Mouse (Mus musculus) c-Kit-positive CD71-positive TER-119-negative erythroid progenitor cells, embryonic 14.5 days (primary cell): ENCODE measurements around the gene Epha10.

ENCODE experiments used
- DNase-seq: peaks from one replicate; pipeline ENCODE4 v3.0.0-alpha.2; 2013; ENCODE audit warnings: low read depth

Gene Epha10

DNA sequence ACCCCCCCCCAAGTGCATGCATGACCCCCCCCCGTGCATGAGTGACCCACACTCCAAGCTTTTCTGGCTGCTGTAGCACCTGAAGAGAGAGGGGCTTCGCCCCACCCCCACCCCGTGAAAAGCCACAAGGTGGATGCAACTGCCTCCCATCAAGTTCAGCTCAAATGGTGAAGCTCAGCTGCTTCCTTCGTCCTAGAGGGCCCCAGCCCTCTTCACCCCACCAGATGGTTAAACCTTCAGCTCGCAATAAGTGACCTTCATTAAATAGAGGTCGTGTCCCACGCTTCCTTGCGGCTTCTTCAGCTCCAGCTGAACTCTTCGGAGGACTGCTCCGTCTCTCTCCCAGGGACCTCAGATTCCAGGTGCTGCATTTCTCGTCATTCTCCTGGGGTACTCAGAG is at the start of gene Epha10:
TSS of gene Epha10 (plus strand) at position 301 of the 400 bp plus-strand sequence.
- no peak for DNase-seq

DNA sequence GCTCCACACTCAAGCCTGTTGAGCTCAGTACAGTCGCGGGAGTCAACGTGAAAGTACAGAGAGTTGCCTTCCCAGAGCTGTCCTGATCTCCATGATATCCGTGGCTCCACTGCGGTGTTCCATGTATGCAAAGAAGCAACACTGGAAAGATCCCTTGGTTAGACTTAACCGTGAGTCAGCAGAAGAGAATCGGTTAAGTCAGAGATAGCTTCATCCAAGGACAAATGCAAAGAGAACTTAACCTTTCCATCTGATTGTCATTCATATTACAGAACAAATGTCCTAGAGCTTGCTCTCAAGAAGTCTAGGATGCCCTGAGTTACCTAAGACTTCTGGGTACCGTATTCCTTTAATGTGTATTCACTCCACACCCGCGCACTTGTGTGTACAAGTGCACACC is 47.9 kb upstream of the Epha10 start:
- no peak for DNase-seq

DNA sequence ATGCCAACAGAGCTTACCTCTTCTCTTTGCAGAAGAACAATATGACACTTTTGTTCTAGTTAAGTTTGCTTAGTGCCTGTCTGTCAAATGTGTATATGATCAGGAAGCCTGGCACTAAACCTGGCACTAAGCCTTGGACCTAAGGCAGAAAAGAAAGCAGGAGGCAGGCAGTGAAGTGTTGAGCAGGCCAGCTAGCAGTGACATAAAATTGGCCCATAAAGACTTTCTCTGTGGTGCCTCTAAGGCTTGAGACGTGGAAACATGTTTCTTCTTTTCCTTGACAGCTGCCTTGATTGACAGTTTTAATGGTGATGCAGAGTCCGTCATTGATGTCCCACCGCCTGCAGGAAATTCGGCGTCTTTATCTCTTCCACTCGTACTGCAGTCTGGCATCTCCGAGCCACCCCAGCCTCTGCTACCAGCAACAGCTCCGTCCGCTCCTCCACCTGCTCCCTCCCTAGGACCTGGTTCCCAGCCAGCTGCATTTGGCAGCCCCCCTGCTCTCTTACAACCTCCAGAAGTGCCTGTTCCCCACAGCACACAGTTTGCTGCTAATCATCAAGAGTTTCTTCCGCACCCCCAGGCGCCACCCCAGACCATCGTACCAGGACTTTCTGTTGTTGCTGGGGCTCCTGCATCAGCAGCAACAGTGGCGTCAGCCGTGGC is 42.5 kb upstream of the Epha10 start:
- DNase-seq: no peak

DNA sequence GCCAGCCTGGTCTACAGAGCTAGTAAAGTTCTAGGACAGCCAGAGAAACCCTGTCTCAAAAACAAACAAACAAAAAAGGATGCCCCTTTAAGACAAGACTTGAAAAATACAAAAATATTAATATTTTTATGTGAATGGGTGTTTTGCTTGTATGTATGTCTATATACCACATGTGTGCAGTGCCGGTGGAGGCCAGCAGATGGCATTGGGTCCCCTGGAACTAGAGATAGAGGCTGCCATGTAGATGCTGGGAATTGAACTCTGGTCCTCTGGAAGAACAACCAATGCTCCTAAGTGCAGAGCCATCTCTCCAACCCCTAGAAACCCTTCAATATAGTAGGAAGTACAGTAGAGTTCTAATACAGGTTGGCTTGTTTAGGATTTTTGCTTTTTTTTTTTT is 39.7 kb upstream of the Epha10 start:
- no peak for DNase-seq

DNA sequence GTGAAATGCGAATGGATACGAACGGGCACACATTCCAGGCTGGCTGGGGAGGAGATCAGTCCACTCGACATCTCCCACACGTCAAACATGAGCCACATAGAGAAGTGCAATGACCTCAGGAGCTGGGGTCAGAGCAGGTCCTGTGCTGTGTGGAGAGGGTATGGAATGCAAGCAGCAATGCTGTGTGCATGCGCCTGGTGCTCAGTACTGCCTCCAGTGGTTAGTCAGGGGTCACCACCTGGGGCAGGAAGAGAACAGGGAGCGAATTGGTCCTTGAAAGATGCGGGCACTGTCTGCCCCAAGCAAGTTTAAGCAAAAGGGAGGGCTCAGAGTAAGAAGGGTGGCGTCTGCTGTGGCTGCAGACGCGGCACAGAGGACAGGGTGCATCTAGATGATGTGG is 37.2 kb upstream of the Epha10 start:
- peak; percentile 34 for DNase-seq

DNA sequence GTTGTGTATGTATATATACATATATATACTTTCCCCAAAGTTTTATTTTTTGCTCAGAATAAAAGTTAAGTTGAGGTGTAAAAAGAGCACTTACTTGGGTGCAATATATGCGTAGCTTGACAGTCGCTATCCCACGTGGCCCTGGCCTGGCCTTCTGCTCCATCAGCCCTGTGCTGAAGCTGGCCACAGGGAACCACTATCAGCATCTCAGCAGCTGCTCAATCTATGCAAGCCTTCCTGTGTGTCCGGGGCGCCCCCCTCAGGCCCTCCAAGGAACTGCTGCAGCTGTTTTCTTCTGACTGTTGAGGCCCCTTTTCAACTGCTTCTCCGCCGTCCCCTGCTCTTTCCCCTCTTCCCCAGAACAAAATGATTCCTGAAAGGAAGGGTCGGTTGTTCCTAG is 33.1 kb upstream of the Epha10 start:
- peak; percentile 80 for DNase-seq

DNA sequence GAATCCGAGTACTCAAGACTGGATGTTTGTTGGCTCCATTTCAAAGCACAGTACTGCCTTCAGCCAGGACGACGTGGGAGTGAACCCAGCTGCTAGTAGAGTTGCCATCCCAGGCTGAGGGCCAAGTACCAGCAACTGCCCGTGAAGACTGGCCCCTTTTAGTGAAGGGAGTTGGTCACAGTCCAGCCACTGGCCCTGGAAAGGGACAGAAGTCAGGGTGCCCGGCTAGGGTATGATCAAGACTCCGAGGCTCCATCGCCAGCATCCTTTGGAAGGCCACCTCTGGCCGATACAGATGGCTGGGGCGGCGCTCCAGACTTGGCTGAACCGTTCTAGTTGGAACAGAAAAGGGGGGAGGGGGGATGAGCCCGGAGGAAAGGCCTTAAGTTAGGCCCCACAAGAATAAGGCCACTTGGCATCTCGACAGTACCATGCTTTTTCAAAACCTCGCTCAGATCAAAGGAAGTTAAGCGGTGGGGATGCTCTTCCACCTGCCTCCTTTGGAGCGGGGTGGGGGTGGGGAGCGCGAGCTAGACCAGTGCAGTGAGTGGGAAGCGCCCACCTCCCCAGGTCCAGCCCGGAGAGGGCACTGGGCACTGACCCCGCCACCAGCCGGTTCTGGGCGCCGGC is 31.0 kb upstream of the Epha10 start:
- DNase-seq: no peak

DNA sequence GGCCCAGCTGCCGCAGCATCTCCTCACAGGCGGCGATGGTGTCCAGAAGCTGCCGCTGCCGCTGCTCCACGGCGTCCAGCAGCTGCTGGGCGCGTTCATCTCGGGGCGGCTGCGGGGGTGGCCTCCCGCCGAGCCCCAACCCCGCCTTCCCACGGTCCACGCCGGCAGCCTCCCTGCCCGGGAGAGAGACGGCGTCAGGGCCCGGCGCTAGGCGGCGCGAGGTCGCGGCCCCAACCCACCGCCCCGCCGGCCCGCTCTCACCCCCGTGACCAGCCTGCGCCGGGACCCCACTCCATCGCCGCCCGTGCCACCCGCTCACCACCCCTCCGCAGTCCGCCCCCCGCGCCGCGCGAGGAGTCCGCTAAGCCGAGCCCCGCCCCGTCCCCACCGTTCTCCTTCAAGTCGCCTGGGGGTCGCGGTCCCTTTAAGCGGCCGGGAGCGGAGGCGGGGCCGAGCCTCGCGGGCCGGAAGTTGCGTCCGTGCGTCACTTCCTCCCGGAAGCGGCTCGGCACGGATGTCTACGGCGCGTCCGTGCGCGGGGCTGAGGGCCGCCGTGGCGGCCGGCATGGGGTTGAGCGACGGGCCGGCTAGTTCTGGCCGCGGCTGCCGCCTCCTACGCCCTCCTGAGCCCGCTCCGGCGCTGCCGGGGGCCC is 30.3 kb upstream of the Epha10 start, which contains the start of gene Yrdc:
TSS of gene Yrdc (plus strand) at position 419 of the 653 bp plus-strand sequence.
- DNase-seq: peak; percentile 82

DNA sequence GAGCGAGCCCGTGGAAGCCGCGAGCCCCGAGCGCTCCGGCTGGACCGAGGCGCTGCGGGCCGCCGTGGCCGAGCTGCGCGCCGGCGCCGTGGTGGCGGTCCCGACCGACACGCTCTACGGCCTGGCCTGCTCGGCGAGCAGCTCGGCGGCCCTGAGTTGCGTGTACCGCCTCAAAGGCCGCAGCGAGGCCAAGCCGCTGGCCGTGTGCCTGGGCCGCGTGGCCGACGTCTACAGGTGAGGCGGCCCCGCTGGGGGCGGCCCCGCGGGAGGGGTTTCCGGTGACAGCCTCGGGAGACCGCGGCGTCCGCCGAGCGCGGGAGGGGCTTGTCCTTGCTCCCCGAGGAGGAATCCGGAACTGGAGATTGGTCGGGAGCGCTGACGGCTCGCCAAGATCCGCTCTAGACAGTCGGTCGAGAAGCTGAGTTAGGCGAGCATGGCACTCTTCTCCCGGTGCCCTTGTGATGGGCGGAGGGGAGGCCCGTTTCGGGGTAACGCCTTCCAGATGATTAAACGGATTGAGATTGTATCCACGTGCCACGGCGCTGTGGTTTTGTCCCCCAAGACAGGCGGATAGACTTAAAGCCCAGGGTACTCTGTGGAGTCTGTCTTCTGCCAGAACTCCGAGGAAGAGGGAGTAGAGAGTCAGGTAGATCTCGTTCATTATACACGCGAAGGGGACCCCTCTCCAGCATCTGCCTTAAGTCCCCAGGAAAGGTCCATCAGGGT is 29.6 kb upstream of the Epha10 start, which contains the start of gene 1110065P20Rik:
TSS of gene 1110065P20Rik (minus strand) at position 264 of the 726 bp plus-strand sequence.
- DNase-seq: peak; percentile 43

DNA sequence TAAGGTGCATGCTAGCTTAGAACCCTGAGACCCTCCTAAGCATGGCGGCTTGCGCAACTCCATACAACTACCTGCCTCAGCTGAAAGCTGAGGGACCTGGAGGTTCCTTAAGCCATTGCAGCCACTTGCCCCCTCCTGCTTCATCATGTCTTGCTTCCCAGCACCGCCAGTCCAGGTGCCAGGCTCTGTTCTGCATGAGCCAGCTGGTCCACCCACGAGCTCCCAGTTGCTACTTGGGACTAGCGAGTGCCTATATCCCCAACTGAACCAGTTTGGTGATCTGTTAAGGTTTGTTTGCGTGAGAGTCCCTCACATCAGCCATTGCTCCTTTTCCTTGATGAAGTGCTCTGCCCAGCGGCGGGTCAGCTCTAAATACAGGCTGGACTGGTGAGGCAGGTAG is 24.4 kb upstream of the Epha10 start:
- DNase-seq: no peak

DNA sequence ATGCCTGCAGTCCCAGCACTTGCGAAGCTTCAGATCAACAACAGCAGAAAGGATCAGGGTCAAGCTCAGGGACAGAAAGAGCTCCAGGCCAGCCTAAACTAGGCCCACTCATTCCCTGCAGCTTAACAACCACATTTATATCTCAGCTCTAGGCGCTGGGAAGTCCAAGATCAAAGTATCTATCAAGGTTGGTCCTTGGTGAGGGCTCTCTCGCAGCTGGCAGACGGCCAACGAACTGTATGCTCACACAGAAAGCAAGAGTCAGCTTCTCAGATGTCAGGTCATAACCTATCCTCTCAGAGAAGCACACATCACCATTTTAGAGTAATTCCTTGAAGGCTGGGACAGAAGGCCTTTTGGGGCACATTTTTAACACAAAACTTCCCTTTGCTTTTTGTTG is 22.3 kb upstream of the Epha10 start:
- DNase-seq: no peak

DNA sequence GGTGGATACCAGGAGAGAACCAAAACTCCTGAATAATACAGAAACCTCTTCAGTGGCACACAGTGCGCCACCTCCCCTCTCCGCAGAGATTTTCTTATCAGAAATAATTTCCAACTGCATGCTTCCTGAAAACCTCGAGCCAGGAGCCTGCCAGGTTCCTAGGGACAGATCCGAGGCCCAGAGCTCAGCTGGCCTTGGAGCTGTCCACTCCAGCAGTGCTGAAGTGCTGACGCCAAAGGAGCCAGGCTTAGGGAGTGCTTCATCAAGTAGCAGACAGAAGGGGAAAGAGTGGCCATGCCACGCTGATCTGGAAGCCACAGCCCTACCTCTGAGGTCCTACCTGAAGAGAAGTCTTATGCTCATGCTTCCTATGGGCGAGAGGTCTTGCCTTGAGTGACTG is 20.3 kb upstream of the Epha10 start:
- peak; percentile 65 for DNase-seq

DNA sequence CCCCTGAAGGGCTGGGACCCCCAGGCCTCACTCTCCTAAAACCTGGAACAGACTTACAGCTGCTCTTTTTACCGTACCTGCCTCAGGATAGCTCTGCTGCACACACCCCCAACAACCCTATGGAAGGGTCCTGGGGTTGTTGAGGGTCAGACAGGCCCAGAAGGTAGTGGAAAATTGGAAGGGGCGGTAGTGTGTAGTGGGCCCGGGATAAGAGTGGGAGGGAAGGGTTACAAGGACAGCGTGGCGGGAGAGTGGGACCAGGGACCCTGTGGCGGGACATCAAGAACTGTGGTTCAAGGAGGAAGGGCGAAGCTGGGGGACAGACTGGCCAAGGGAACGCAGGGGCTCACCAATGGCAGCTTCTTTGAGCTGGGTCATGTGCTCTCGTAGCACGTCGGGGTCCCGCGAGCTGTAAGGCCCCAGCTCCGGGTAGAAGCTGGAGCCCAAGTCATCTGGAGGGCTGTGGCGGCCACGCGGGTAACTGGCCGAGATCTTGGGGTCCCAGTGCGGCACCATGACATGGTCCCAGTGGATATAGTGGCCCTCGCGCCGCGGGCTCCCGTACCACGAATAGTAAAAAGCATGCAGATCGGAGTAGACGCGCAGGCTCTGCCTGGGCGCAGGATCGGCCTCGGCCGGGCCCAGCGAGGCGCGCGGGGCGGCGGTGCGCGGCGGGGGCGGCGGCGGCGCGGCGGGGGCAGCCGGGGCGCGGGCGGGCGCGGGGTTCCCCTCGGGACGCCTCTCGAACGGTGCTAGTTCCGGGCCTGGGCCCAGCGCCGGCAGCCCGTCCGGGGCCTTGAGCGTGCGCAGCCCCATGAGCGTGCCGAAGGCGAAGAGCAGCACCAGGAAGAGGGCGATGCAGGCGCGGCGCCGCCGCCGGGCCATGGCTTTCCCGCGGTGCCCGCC is 19.2 kb upstream of the Epha10 start, which contains the start of gene Maneal:
TSS of gene Maneal (minus strand) at position 889 of the 906 bp plus-strand sequence.
- no peak for DNase-seq

DNA sequence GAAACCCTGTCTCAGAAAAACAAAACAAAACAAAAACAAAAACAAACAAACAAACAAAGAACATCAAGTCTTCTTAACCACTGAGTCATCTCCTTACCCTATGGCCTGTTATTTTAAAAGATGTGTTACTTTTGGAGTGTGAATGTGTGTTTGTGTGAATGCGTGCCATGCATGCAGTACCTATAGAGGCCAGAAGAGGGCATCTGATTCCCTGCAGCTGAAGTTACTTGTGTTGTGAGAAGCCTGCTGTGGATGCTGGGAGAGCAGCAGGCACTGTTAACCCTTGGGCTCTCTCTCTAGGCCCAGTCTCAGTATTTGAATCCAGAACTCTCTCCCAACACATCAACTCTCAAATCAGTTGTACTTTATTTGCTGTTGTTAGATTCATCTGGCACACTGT is 8.0 kb upstream of the Epha10 start:
- no peak for DNase-seq

DNA sequence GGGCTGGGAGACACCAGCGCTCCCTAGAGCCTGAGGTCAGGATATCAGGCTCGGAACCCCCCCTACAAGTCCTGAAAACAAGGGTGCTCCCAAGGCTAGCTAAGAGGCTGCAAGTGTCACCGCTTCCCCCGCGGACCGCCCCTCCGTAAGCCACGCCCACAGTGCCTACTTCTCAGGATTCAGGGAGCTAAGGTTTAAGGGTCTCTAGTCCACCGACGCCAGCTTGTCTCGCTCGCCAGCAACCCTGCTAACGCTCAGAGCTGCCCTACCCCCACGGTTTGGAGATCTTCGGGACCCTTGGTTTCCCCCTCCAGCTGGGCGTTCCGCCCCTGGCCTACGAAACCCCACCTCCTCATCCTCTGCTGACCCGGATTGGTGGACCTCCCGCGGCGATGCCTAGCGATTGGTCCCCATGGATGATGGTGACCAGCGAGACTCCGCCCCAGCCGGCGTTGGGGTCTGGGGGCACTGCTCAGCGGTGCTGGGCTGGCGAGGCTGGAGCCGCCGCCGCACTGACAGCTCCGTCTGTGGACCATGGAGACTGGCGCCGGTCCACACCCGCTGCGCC is 726 bp downstream of the Epha10 start:
- no peak for DNase-seq

DNA sequence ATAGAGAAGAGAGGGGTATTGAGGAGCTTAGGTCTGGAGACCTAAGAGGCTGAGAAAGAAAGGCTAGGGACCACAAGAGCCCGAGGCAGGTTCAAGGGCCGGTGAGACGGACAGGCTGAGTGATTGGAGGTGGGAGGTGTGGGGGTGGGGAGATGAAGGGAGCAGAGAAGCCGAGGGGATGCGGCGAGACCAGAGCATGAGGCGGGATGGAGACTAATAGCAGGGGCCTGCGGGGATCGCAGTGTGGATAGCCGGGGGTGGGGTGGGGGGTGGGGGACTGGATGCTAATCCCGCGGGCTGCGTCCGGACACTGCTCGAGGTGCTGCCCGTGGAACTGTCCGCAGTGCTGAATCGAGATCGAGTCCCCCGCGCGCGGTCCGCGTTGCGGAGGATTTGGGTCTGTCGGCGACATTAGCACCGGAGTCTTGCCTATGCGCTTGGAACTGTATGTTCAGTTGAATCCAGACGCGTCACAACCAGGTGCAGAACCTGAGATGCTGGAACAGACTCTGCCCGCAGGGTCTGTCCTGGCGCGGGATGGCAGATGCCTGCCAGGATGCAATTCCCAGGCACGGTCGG is 1.5 kb downstream of the Epha10 start:
- DNase-seq: no peak

DNA sequence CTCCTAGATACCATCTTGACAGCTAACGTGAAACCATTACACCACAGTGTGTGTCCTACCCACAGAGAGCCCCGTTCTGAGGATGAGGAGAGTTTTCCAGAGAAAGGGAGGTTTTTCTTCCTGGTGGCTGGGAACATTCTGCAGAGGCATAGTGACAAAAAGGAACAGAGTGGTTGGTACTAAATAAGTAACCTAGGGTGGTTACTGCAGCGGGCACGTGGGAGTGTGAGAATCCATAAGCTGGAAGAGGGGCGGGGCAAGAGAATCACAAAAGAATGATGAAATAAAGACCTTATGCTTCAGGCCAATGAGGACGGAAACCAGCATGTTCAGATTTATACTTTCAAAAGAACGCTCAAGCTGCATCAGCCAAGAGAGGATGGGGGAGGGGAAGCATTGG is 8.0 kb downstream of the Epha10 start:
- no peak for DNase-seq

DNA sequence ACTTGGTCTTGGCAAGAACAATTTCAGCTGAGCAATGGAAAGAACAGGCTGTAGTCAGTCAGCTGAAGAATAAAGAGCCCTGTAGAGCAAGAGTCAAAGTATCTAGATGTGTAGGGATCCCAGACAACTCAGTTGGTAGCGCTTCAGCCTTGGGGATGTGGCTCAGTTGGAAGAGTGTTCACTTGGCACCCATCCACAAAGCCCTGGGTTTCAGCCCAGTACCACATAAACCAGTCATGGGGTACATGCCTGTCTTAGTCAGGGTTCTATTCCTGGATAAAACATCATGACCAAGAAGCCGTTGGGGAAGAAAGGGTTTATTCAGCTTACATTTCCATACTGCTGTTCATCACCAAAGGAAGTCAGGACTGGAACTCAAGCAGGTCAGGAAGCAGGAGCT is 9.2 kb downstream of the Epha10 start:
- DNase-seq: no peak

DNA sequence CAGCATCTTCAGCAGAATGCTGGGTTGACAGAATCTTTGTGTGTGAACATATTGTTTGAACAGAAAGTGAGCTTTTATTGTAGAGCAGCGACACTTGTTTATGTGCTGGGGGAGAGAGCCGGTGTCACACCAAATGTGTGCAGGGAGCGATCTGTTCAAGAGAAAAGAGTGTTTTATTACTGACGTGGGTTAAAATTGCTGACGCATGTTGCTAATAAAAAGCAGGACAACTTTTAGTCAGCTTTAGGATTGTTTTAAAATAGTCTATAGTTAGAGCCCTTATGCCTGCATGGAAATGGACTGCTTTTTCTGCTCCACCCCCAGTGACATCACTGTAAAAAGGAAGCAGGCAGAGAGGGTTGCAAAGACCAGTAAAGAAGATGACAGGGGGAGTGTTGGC is 10.1 kb downstream of the Epha10 start:
- DNase-seq: no peak

DNA sequence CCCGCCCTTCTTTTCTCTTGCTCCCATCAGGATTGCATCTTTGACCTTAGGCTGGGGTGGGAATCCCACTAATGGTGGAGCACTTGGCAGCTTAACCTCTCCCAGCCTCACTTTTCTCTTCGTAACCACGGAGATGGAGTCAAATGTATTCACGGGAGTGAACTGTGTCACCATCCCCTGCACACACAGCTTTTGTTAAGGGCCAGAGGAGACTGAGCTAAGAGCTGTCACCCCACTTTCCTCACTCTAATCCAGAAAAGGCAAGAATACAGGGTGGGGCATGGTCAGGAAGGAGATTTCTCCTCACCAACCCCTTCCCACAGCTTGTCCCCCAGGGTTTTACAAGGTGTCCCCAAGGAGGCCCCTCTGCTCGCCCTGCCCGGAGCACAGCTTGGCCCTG is 13.1 kb downstream of the Epha10 start:
- DNase-seq: no peak
